Mouse (Mus musculus): ENCODE measurements around the gene Gm20390.
"Not testable (repeated sequence)": the region's sequence is repeated elsewhere in the genome, so short reads cannot be mapped to it uniquely, and the experiment has no call there.

Gm20390 gene

GRCm38 (mm10) chr11:93965391-93965790, 2.7 kb downstream of the Gm20390 start:
- no peak for DNase-seq (ENCODE audit: low spot score)

- DNase-seq (ENCODE audit: low spot score): no peak
Measured at GRCm38 (mm10) chr11:93963013-93963412, 5.1 kb downstream of the Gm20390 start.

GRCm38 (mm10) chr11:93961482-93961881, 6.6 kb downstream of the Gm20390 start:
- DNase-seq (ENCODE audit: low spot score): no peak

GRCm38 (mm10) chr11:93957746-93958145, 10.3 kb downstream of the Gm20390 start:
- no peak for DNase-seq (ENCODE audit: low spot score)

GRCm38 (mm10) chr11:93957031-93957555, 11.0 kb downstream of the Gm20390 start:
- DNase-seq (ENCODE audit: low spot score): no peak

- no peak for DNase-seq (ENCODE audit: low spot score)
Measured at GRCm38 (mm10) chr11:93956159-93956558, 11.9 kb downstream of the Gm20390 start, which contains the start of gene Nme2. Gene Nme2, minus strand, starts transcription at chr11:93956259.

GRCm38 (mm10) chr11:93955256-93956150, 12.6 kb downstream of the Gm20390 start:
- DNase-seq (ENCODE audit: low spot score): peak; percentile 77

- no peak for DNase-seq (ENCODE audit: low spot score)
Measured at GRCm38 (mm10) chr11:93954738-93955255, 13.3 kb downstream of the Gm20390 start.

- DNase-seq (ENCODE audit: low spot score): no peak
Measured at GRCm38 (mm10) chr11:93952376-93952775, 15.7 kb downstream of the Gm20390 start.

GRCm38 (mm10) chr11:93950045-93950444, 18.0 kb downstream of the Gm20390 start:
- DNase-seq (ENCODE audit: low spot score): no peak

- no peak for DNase-seq (ENCODE audit: low spot score)
Measured at GRCm38 (mm10) chr11:93948887-93949567, 19.1 kb downstream of the Gm20390 start.

GRCm38 (mm10) chr11:93944986-93945385, 23.1 kb downstream of the Gm20390 start:
- no peak for DNase-seq (ENCODE audit: low spot score)

GRCm38 (mm10) chr11:93940906-93941305, 27.2 kb downstream of the Gm20390 start:
- DNase-seq (ENCODE audit: low spot score): no peak

GRCm38 (mm10) chr11:93929106-93929505, 39.0 kb downstream of the Gm20390 start:
- no peak for DNase-seq (ENCODE audit: low spot score)

- DNase-seq (ENCODE audit: low spot score): not testable (repeated sequence)
Measured at GRCm38 (mm10) chr11:93915019-93915418, 53.1 kb downstream of the Gm20390 start.

GRCm38 (mm10) chr11:93911603-93912002, 56.5 kb downstream of the Gm20390 start:
- no peak for DNase-seq (ENCODE audit: low spot score)

GRCm38 (mm10) chr11:93908829-93909228, 59.3 kb downstream of the Gm20390 start:
- DNase-seq (ENCODE audit: low spot score): no peak

- no peak for DNase-seq (ENCODE audit: low spot score)
Measured at GRCm38 (mm10) chr11:93907839-93908238, 60.3 kb downstream of the Gm20390 start.

- DNase-seq (ENCODE audit: low spot score): no peak
Measured at GRCm38 (mm10) chr11:93906834-93907233, 61.3 kb downstream of the Gm20390 start.
